Mouse (Mus musculus): ENCODE measurements around the gene Gm20388. TPM values are rescaled to one million over a fixed set of nuclear protein-coding genes. Genes with fewer than 3 reads are reported as not detected.

Gm20388 gene
- total RNA-seq, 1 experiment, result 27.0 TPM

DNA sequence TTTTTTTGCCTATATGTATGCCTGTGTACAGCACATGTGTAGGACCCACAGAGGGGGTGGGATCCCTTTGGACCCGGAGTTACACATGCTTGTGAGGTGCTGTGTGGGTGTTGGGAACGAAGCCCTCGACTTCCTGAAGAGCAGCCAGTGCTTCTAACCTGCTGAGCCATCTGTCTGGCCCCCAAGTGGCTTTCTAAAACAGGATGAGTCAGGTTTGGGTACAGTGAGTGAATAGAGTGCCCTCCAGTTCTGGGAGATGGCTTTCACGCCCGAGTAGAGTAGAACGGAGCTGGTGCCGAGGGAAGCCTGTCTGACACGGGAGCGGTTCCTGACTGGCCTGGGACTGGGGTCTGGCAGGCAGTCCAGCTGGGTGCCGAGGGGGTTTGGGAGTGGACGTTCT is 3588.9 kb downstream of the Gm20388 start:
- TF ChIP-seq CHD2 (IDR thresholded peaks at IDR 0.05; ENCODE audit: low read depth, low read length) (no peak), ZC3H11A (IDR thresholded peaks at IDR 0.05; ENCODE audit: borderline replicate concordance, low read depth, low read length) (no peak), HCFC1 (IDR thresholded peaks at IDR 0.05; ENCODE audit: borderline replicate concordance, insufficient read depth, low read length) (no peak), MAFK (IDR thresholded peaks at IDR 0.05; ENCODE audit: insufficient read depth, low read depth, low read length) (no peak), ZNF384 (IDR thresholded peaks at IDR 0.05; ENCODE audit: low read depth, low read length) (no peak)
- DNase-seq (ENCODE audit: low read depth, low spot score), result no peak
- H3K9ac ChIP-seq (ENCODE audit: insufficient read depth, low read depth, low read length, poor library complexity, severe bottlenecking), result no peak overlapping the region
- peaks cover 0 to 5% of the 10 kb centered on the region in 2 experiments; a peak in 2 of 4 replicates for H3K4me1 ChIP-seq (ENCODE audit: control insufficient read depth in 2 of 2, insufficient read depth in 2 of 2, low read length in 2 of 2, poor library complexity in 1 of 2)
- H3K27ac ChIP-seq (ENCODE audit: insufficient read depth, low read depth, low read length, poor library complexity, severe bottlenecking), result no peak overlapping the region
- peaks cover 51% of the 10 kb centered on the region for H3K36me3 ChIP-seq (ENCODE audit: control insufficient read depth, insufficient read depth, low read length, poor library complexity, severe bottlenecking)
- no peak overlapping the region for H3K4me3 ChIP-seq (ENCODE audit: insufficient read depth in 1 of 2, low read depth in 1 of 2, low read length in 2 of 2, poor library complexity in 1 of 2, severe bottlenecking in 1 of 2)
- in situ Hi-C loops (cut with MboI; ENCODE audit: low sequenced_read_pairs in 2 of 2, unreplicated experiment in 2 of 2), result no loop called here
- no peaks in the 10 kb centered on the region for H3K9me3 ChIP-seq (ENCODE audit: control insufficient read depth, insufficient read depth, low read depth, low read length)

DNA sequence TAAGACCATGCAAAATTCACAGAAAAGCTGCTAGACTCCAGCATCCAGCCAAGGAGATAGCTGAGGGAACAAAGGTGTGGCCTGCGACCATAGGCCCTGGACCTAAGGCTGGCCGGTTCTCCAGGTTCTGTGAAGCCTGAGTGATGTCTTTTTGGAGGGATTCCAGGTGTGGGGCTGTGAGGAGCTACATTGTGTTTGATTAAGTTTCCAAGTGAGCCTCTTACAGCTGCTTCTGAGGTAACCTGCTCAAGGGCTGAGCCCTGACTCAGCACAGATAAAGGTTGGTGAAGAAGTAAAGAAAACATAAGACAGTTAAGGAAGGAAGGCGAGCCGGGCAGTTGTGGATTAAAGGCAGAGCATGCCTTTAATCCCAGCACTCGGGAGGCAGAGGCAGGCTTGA is 3591.6 kb downstream of the Gm20388 start:
- peaks cover 0 to 5% of the 10 kb centered on the region in 2 experiments; a peak in 2 of 4 replicates for H3K4me1 ChIP-seq (ENCODE audit: control insufficient read depth in 2 of 2, insufficient read depth in 2 of 2, low read length in 2 of 2, poor library complexity in 1 of 2)
- H3K9me3 ChIP-seq (ENCODE audit: control insufficient read depth, insufficient read depth, low read depth, low read length), result no peaks in the 10 kb centered on the region
- in situ Hi-C loops (cut with MboI; ENCODE audit: low sequenced_read_pairs in 2 of 2, unreplicated experiment in 2 of 2), result no loop called here
- H3K27ac ChIP-seq (ENCODE audit: insufficient read depth, low read depth, low read length, poor library complexity, severe bottlenecking), result no peak overlapping the region
- H3K4me3 ChIP-seq (ENCODE audit: insufficient read depth in 1 of 2, low read depth in 1 of 2, low read length in 2 of 2, poor library complexity in 1 of 2, severe bottlenecking in 1 of 2), result no peak overlapping the region
- TF ChIP-seq ZC3H11A (IDR thresholded peaks at IDR 0.05; ENCODE audit: borderline replicate concordance, low read depth, low read length), result no peak
- no peak overlapping the region for H3K9ac ChIP-seq (ENCODE audit: insufficient read depth, low read depth, low read length, poor library complexity, severe bottlenecking)
- H3K36me3 ChIP-seq (ENCODE audit: control insufficient read depth, insufficient read depth, low read length, poor library complexity, severe bottlenecking), result peaks cover 46% of the 10 kb centered on the region
- DNase-seq (ENCODE audit: low read depth, low spot score), result no peak

DNA sequence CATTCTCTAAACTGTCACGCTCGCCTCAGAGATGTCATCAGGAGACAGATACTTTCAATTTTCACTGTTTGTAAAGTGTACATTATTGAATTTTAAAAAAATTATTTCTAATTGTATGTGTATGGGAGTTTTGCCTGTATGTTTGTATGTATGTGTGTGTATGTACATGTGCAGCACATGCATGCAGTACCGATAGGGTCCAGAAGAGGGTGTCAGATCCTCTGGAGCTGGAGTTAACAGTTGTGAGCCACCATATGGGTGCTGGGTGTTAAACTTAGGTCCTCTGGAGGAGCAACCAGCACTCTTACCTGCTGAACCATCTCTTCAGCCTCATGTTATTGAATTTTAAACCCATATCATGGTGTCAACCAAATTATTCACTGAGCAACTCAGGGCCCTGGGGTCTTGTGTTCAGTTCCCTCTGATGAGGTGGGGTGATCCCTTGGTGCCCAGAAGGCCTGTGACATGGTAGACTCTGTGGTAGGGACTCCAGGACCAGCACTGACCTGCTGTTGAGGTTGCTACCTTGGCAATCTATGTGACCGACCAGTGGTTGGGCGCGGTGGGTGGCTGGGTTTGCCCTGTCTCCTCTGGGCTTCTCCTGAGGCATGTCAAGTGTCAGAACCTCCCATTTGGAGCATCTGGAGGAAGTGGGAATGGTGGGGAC is 3593.3 kb downstream of the Gm20388 start:
- H3K4me1 ChIP-seq (ENCODE audit: control insufficient read depth in 2 of 2, insufficient read depth in 2 of 2, low read length in 2 of 2, poor library complexity in 1 of 2), result 0 out of 4 replicates have a peak, but pooled peaks cover 0 to 2% of the 10 kb centered on the region in 2 experiments
- no peak overlapping the region for H3K27ac ChIP-seq (ENCODE audit: insufficient read depth, low read depth, low read length, poor library complexity, severe bottlenecking)
- H3K9me3 ChIP-seq (ENCODE audit: control insufficient read depth, insufficient read depth, low read depth, low read length), result no peaks in the 10 kb centered on the region
- TF ChIP-seq ZNF384 (IDR thresholded peaks at IDR 0.05; ENCODE audit: low read depth, low read length) (no peak), CHD2 (IDR thresholded peaks at IDR 0.05; ENCODE audit: low read depth, low read length) (no peak), HCFC1 (IDR thresholded peaks at IDR 0.05; ENCODE audit: borderline replicate concordance, insufficient read depth, low read length) (no peak), MAFK (IDR thresholded peaks at IDR 0.05; ENCODE audit: insufficient read depth, low read depth, low read length) (no peak), ZC3H11A (IDR thresholded peaks at IDR 0.05; ENCODE audit: borderline replicate concordance, low read depth, low read length) (no peak)
- H3K9ac ChIP-seq (ENCODE audit: insufficient read depth, low read depth, low read length, poor library complexity, severe bottlenecking), result no peak overlapping the region
- H3K36me3 ChIP-seq (ENCODE audit: control insufficient read depth, insufficient read depth, low read length, poor library complexity, severe bottlenecking), result peaks cover 39% of the 10 kb centered on the region
- no peak for DNase-seq (ENCODE audit: low read depth, low spot score)
- in situ Hi-C loops (cut with MboI; ENCODE audit: low sequenced_read_pairs in 2 of 2, unreplicated experiment in 2 of 2), result no loop called here
- H3K4me3 ChIP-seq (ENCODE audit: insufficient read depth in 1 of 2, low read depth in 1 of 2, low read length in 2 of 2, poor library complexity in 1 of 2, severe bottlenecking in 1 of 2), result no peak overlapping the region

DNA sequence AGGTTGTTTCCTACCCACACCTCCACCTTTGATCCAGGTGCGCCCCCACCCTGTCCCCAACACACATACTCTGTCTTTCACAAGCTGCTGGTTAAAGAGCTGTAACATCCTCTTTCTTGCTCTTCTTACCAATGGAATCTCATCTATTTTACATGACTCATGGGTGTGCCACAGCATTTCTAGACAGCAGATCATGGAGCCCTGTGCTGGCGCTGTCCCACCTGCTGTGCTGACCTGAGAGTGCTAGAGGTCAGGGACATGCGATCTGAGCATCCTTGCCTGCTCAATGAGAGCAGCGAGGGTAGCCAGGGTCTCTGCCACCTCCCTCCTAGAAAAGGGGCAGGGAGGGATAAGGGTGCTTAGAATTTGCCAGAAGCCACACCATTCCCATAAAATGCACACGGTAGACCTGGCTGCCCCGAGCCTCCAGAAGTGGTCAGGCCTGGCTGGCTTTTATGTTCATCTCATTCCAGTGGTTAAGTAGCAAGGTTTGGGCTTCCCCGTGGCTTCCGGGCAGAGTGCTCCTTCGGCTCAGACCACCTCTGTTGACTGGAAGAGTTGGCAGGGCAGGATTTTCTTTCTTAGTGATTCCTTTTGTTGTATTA is 3594.1 kb downstream of the Gm20388 start:
- Histone ChIP-seq H3K27ac (ENCODE audit: insufficient read depth, low read depth, low read length, poor library complexity, severe bottlenecking) (no peak overlapping the region), H3K9me3 (ENCODE audit: control insufficient read depth, insufficient read depth, low read depth, low read length) (no peaks in the 10 kb centered on the region), H3K36me3 (ENCODE audit: control insufficient read depth, insufficient read depth, low read length, poor library complexity, severe bottlenecking) (peaks cover 36% of the 10 kb centered on the region), H3K4me1 (ENCODE audit: control insufficient read depth in 2 of 2, insufficient read depth in 2 of 2, low read length in 2 of 2, poor library complexity in 1 of 2) (0 out of 4 replicates have a peak, but pooled peaks cover 0 to 2% of the 10 kb centered on the region in 2 experiments), H3K9ac (ENCODE audit: insufficient read depth, low read depth, low read length, poor library complexity, severe bottlenecking) (no peak overlapping the region), H3K4me3 (ENCODE audit: insufficient read depth in 1 of 2, low read depth in 1 of 2, low read length in 2 of 2, poor library complexity in 1 of 2, severe bottlenecking in 1 of 2) (no peak overlapping the region)
- in situ Hi-C loops (cut with MboI; ENCODE audit: low sequenced_read_pairs in 2 of 2, unreplicated experiment in 2 of 2), result no loop called here
- TF ChIP-seq HCFC1 (IDR thresholded peaks at IDR 0.05; ENCODE audit: borderline replicate concordance, insufficient read depth, low read length) (no peak), CHD2 (IDR thresholded peaks at IDR 0.05; ENCODE audit: low read depth, low read length) (no peak), ZNF384 (IDR thresholded peaks at IDR 0.05; ENCODE audit: low read depth, low read length) (no peak), MAFK (IDR thresholded peaks at IDR 0.05; ENCODE audit: insufficient read depth, low read depth, low read length) (no peak), ZC3H11A (IDR thresholded peaks at IDR 0.05; ENCODE audit: borderline replicate concordance, low read depth, low read length) (no peak)
- no peak for DNase-seq (ENCODE audit: low read depth, low spot score)
